Mouse (Mus musculus) ES-Bruce4 (cell line): ENCODE data around the gene Surf4.

Experiments used
- CTCF ChIP-seq: IDR thresholded peaks from one replicate; pipeline ENCODE4 v1.8.1; 2011; ENCODE audit warnings: low read depth, low read length
- POLR2A ChIP-seq: IDR thresholded peaks from one replicate; pipeline ENCODE4 v1.8.1; 2011; ENCODE audit warnings: low read length; ENCODE audit not compliant: insufficient read depth

DNA sequence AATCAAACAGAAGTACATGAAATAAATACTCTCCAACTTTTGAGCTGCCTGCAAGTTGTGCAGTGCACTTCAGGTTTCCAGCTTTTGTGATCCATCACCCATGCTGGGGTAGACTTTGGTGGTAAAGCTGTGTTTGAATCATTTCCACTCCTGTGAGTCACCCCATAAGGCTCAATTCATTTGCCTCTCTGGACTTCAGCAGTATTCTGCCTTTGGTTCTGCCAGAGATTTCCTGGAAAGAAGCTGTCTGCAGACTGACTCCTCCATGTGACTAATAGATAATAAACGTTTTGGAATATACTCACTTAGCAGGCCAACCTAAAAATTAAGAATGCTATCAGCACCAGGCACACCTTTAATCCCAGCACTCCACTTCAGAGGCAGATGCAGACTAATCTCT, 33.0 kb downstream of the Surf4 start:
- TF ChIP-seq CTCF = no peak
- no peak for TF ChIP-seq POLR2A
